Mouse (Mus musculus): ENCODE results near the gene Srsf3. TPM values are rescaled to one million over a fixed set of nuclear protein-coding genes. Genes with fewer than 3 reads are reported as not detected.

Srsf3 gene
- polyA plus RNA-seq, 1 experiment = 214 TPM

- Histone ChIP-seq H3K4me1 (ENCODE audit: control insufficient read depth, insufficient read depth, low read length) (no peaks in the 10 kb centered on the region), H3K27ac (ENCODE audit: control insufficient read depth, insufficient read depth, low read depth, low read length, poor library complexity) (no peak overlapping the region), H3K4me3 (replicated peaks; ENCODE audit: control insufficient read depth, low read depth, low read length) (no peak overlapping the region)
- WGBS = 15% methylated on average over 10 of the region's 10 CpGs
- no peak for TF ChIP-seq CTCF (IDR thresholded peaks at IDR 0.05; ENCODE audit: control insufficient read depth, insufficient read depth, low read length)
- TF ChIP-seq POLR2A (IDR thresholded peaks at IDR 0.05; ENCODE audit: borderline replicate concordance, control insufficient read depth, low read depth, low read length) = no peak
Observed at GRCm38 (mm10) chr17:29057961-29058360, 25.5 kb downstream of the Srsf3 start.

DNA sequence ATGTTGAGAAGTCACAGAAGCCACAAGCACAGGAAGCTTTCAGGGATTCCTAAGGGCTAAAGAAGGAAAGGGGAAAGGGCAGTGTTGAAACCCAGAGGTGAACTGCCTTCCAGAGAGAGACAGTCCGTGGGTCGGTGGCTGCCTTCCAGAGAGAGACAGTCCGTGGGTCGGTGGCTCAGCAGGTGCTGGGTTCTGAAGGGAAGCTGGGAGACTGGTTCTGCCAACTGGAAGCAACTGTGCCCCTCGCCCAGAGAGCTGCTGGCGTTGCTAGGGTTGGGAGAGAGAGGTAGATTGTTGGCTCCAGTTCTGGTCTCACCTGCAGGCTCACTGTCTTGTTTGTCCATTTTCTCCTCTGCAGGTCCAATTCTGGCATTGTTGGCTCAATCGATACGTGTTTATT lies 26.1 kb downstream of the Srsf3 start:
- H3K4me1 ChIP-seq (ENCODE audit: control insufficient read depth, insufficient read depth, low read length) = no peaks in the 10 kb centered on the region
- TF ChIP-seq POLR2A (IDR thresholded peaks at IDR 0.05; ENCODE audit: borderline replicate concordance, control insufficient read depth, low read depth, low read length) = no peak
- TF ChIP-seq CTCF (IDR thresholded peaks at IDR 0.05; ENCODE audit: control insufficient read depth, insufficient read depth, low read length) = no peak
- H3K27ac ChIP-seq (ENCODE audit: control insufficient read depth, insufficient read depth, low read depth, low read length, poor library complexity) = no peak overlapping the region
- H3K4me3 ChIP-seq (replicated peaks; ENCODE audit: control insufficient read depth, low read depth, low read length) = no peak overlapping the region
- 39% methylated on average over 8 of the region's 8 CpGs for WGBS

DNA sequence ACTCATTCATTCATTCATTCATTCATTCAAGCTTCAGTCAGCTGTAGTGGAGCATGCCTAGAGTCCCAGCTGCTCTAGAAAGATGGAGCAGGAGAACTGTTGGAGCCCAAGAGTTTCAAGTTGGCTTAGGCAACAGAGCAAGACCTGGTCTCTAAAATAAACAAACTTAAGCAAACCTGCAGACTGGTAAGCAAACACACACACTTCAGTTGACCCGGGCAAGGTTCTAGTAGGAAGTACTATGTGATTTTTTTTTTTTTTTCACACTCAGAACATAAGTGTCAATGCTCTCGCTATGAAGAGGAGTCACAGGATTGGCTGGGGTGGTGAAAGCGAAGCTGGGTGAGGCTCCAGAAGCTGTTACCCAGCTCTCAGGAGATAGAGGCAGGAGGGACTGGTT lies 27.2 kb downstream of the Srsf3 start:
- 71% methylated on average over 3 of the region's 3 CpGs for WGBS
- Histone ChIP-seq H3K4me1 (ENCODE audit: control insufficient read depth, insufficient read depth, low read length) (no peaks in the 10 kb centered on the region), H3K27ac (ENCODE audit: control insufficient read depth, insufficient read depth, low read depth, low read length, poor library complexity) (no peak overlapping the region), H3K4me3 (replicated peaks; ENCODE audit: control insufficient read depth, low read depth, low read length) (no peak overlapping the region)
- TF ChIP-seq CTCF (IDR thresholded peaks at IDR 0.05; ENCODE audit: control insufficient read depth, insufficient read depth, low read length) = no peak
- no peak for TF ChIP-seq POLR2A (IDR thresholded peaks at IDR 0.05; ENCODE audit: borderline replicate concordance, control insufficient read depth, low read depth, low read length)

DNA sequence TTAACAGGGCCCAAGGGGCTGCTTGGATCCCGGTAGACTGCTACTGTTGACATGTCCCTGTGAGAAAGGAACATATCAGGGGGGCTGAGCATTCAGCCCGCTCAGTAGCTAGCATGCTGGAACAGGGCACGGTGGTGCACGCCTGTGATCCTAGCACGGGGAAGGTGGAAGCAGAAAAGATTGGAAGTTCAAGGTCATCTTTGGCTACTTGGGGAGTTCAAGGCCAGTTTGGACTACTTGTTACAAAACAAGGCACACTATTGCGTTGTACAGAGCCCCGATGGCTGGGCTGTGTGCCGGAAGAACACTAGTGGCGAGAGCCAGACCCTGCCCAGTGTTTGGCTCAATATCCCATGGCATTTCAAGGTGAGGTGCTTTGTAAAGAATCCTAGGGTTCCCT lies 28.5 kb downstream of the Srsf3 start:
- TF ChIP-seq CTCF (IDR thresholded peaks at IDR 0.05; ENCODE audit: control insufficient read depth, insufficient read depth, low read length) (no peak), POLR2A (IDR thresholded peaks at IDR 0.05; ENCODE audit: borderline replicate concordance, control insufficient read depth, low read depth, low read length) (no peak)
- no peaks in the 10 kb centered on the region for H3K4me1 ChIP-seq (ENCODE audit: control insufficient read depth, insufficient read depth, low read length)
- no peak overlapping the region for H3K27ac ChIP-seq (ENCODE audit: control insufficient read depth, insufficient read depth, low read depth, low read length, poor library complexity)
- no peak overlapping the region for H3K4me3 ChIP-seq (replicated peaks; ENCODE audit: control insufficient read depth, low read depth, low read length)
- WGBS = 79% methylated on average over 9 of the region's 9 CpGs

DNA sequence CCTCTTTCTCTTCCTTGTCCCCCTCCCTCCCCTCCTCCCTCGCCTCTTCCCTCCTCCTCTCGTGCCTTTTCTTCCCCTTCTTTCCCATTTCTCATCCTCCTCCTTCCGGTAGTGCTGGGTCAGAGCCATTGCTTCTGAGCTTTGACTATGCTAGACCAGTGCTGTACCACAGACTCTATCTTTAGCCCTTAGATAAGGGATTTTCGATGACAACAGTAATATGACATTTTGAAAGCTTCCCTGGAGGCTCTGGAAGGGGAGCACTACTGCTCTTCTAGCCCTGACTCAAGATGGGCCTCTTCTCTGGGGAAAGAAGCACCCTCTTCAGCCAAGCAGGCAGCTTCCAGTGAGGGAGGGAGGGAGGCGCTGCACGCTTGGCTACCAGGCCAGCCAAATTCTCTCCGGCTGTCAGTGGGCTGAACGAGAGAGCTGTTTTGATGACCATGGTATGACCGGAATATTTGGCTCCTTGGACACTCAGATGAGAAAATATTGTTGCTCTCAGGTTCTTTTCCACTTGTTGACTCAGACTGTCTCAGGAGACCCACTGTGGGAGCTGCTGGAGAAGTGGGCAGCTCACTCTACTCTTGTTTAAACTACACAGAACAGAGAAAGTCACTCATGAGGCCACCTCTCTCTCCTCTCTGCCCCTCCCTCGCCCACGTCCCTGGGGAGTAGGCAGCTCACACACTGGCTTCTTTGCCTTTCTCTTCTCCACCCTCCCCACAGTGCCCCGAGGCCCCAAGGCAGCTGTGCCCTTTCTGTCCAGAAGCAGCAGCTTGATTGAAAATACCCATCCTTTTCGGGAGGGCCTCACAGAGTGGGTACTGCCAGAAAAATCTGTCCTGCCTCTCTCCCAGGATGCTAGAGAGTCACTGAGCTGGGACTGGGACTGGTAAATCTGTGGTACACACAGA lies 29.9 kb downstream of the Srsf3 start:
- Histone ChIP-seq H3K4me1 (ENCODE audit: control insufficient read depth, insufficient read depth, low read length) (no peaks in the 10 kb centered on the region), H3K4me3 (replicated peaks; ENCODE audit: control insufficient read depth, low read depth, low read length) (no peak overlapping the region), H3K27ac (ENCODE audit: control insufficient read depth, insufficient read depth, low read depth, low read length, poor library complexity) (no peak overlapping the region)
- 63% methylated on average over 13 of the region's 13 CpGs for WGBS
- TF ChIP-seq CTCF (IDR thresholded peaks at IDR 0.05; ENCODE audit: control insufficient read depth, insufficient read depth, low read length) (no peak), POLR2A (IDR thresholded peaks at IDR 0.05; ENCODE audit: borderline replicate concordance, control insufficient read depth, low read depth, low read length) (no peak)

DNA sequence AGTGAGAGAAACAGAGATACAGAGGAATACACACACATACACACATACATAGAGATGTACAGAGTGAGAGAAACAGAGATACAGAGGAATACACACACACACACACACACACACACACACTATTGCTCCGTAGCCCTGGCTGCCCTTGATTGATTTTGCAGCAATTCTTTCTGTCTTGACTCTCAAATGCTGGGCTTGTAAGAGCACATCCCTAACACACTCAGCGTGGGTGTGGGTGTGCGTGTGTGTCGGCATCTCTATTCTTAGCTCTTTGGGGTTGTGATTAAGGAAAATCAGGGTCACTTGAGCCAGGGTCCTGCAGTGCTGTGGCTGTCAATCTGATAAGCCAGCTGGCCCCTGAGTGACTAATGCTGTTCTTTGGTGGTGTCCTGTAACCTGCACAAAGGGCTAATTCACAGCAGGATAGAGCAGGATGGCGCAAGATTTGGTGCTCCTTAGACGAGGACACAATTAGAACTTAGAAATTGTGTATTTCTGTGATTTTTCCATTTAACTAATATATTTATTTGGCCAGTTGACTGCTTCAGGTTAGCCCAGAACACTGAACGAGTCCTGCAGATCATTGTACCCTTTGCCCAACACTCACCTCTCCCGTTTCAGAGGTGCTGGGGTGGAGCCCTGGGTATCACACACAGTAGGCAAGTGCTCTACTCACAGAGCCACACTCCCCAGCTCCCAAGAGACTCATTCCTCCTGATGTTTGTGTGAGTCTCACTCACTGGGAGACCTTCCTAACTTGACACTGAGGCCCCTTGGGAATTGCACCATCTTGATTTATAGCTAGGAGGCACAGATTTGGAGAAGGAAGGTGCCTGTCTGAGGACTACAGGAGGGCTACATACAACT lies 30.9 kb downstream of the Srsf3 start:
- H3K4me1 ChIP-seq (ENCODE audit: control insufficient read depth, insufficient read depth, low read length) = no peaks in the 10 kb centered on the region
- no peak for TF ChIP-seq CTCF (IDR thresholded peaks at IDR 0.05; ENCODE audit: control insufficient read depth, insufficient read depth, low read length)
- no peak for TF ChIP-seq POLR2A (IDR thresholded peaks at IDR 0.05; ENCODE audit: borderline replicate concordance, control insufficient read depth, low read depth, low read length)
- 76% methylated on average over 8 of the region's 8 CpGs for WGBS
- no peak overlapping the region for H3K4me3 ChIP-seq (replicated peaks; ENCODE audit: control insufficient read depth, low read depth, low read length)
- no peak overlapping the region for H3K27ac ChIP-seq (ENCODE audit: control insufficient read depth, insufficient read depth, low read depth, low read length, poor library complexity)

DNA sequence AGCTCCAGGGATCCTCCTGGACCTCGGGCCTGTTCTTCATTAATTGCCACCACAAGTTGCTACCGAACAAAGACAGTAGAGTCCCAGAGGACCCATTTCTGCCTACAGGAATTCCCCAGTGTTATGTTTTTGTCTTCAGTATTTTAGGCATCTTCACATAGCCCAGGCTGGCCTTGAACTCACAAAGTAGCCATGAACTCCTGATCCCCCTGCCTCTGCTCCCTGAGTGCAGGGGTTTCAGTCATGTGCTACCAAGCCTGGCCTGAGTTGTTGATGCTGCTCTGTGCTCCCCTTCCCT lies 31.5 kb downstream of the Srsf3 start:
- Histone ChIP-seq H3K27ac (ENCODE audit: control insufficient read depth, insufficient read depth, low read depth, low read length, poor library complexity) (no peak overlapping the region), H3K4me1 (ENCODE audit: control insufficient read depth, insufficient read depth, low read length) (no peaks in the 10 kb centered on the region), H3K4me3 (replicated peaks; ENCODE audit: control insufficient read depth, low read depth, low read length) (no peak overlapping the region)
- TF ChIP-seq POLR2A (IDR thresholded peaks at IDR 0.05; ENCODE audit: borderline replicate concordance, control insufficient read depth, low read depth, low read length) (no peak), CTCF (IDR thresholded peaks at IDR 0.05; ENCODE audit: control insufficient read depth, insufficient read depth, low read length) (no peak)
- 69% methylated on average over 2 of the region's 2 CpGs for WGBS

DNA sequence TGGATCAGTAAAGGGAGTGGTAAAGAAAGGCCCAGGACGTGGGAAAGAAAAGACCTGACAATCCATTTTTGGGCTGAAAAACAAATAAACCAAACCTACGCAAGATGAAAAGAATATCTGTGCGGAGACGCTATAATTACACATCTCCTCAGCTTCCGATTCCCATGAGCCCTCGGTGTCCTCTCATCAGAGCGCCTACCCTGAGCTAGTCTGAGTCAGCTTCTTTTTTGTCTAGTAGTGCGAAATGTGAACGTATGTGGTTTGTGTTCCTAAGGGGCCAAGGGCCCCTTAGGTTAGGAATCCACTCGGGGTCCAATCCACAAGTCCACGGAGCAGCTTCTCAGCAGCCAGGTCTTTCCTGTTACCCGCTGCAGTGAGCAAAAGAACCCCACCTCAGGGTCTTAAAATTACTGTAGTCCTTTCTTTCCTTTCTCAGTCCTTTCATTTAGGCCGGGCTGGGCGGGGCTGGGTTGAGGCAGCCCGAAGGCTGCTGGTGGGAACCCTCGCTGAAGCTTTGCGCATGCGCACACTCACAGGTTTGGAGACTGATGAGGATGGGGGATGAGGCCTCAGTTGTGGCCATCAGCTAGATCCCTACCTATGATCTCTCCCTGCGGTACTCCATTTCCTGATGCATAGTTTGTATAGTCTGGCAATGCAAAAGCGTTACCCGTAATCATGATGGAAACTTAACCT lies 33.0 kb downstream of the Srsf3 start:
- Histone ChIP-seq H3K27ac (ENCODE audit: control insufficient read depth, insufficient read depth, low read depth, low read length, poor library complexity) (no peak overlapping the region), H3K4me1 (ENCODE audit: control insufficient read depth, insufficient read depth, low read length) (0 out of 2 replicates have a peak, but pooled peaks cover 1% of the 10 kb centered on the region), H3K4me3 (replicated peaks; ENCODE audit: control insufficient read depth, low read depth, low read length) (no peak overlapping the region)
- WGBS = 87% methylated on average over 21 of the region's 21 CpGs
- TF ChIP-seq POLR2A (IDR thresholded peaks at IDR 0.05; ENCODE audit: borderline replicate concordance, control insufficient read depth, low read depth, low read length) (no peak), CTCF (IDR thresholded peaks at IDR 0.05; ENCODE audit: control insufficient read depth, insufficient read depth, low read length) (no peak)

Data from bone marrow, adult 2 months (tissue).